Mouse (Mus musculus) hindbrain, embryonic 10.5 days (tissue): ENCODE results near the gene Chpf2. TPM values are rescaled to one million over a fixed set of nuclear protein-coding genes. Genes with fewer than 3 reads are reported as not detected.
"Not testable (repeated sequence)": the region's sequence is repeated elsewhere in the genome, so short reads cannot be mapped to it uniquely, and the experiment has no call there.

Experiments used
- DNase-seq: peaks from one replicate; pipeline ENCODE4 v3.0.0-alpha.2; 2017; ENCODE audit warnings: low spot score
- H3K27ac ChIP-seq: fragments of 300-500 bp; sonication (generic); 2 replicates; pipeline ENCODE4 v1.5.1; 2016; ENCODE audit warnings: mild to moderate bottlenecking, moderate library complexity
- H3K27me3 ChIP-seq: fragments of 300-500 bp; sonication (generic); 2 replicates; pipeline ENCODE4 v1.6.1; 2016; ENCODE audit warnings: mild to moderate bottlenecking; ENCODE audit not compliant: poor library complexity, insufficient read depth, severe bottlenecking
- H3K36me3 ChIP-seq: fragments of 300-500 bp; sonication (generic); 2 replicates; pipeline ENCODE4 v1.6.1; 2016; ENCODE audit warnings: mild to moderate bottlenecking, moderate library complexity
- H3K4me1 ChIP-seq: fragments of 300-500 bp; sonication (generic); replicated peaks from 2 replicates; pipeline ENCODE4 v1.6.1; 2016; ENCODE audit warnings: mild to moderate bottlenecking
- H3K4me3 ChIP-seq: fragments of 300-500 bp; sonication (generic); 2 replicates; pipeline ENCODE4 v1.5.1; 2016; ENCODE audit warnings: mild to moderate bottlenecking, moderate library complexity
- H3K9me3 ChIP-seq: fragments of 300-500 bp; sonication (generic); 2 replicates; pipeline ENCODE4 v1.6.1; 2016; ENCODE audit warnings: mild to moderate bottlenecking, moderate library complexity
- WGBS: fragments of 180-500 bp; shearing (Covaris S2); methylation state at CpG from one replicate; pipeline ENCODE4 v1.1.7; 2016; 5-methylcytosine and 5-hydroxymethylcytosine counted together
- polyA plus RNA-seq: library from polyadenylated mRNA; unstranded; fragments of >200 nt; fragmentation: Nextera tagmentation; extraction: Ambion mirVana; gene quantifications from 2 replicates; pipeline ENCODE4 v1.2.1, GENCODE M21; 2016

Chpf2 gene
- 16.5 and 19.3 TPM in 2 replicates for polyA plus RNA-seq

GRCm38 (mm10) chr5:24586547-24587199 lies at the start of gene Chpf2:
Gene Chpf2, plus strand, starts transcription at chr5:24586741.
- Histone ChIP-seq H3K9me3 (no peaks in the 10 kb centered on the region), H3K27ac (peak within 1 kb of the TSS; percentile 89), H3K27me3 (peaks cover 18% of the 10 kb centered on the region), H3K36me3 (peaks cover 36% of the 10 kb centered on the region), H3K4me1 (peaks cover 45% of the 10 kb centered on the region), H3K4me3 (peak within 1 kb of the TSS; percentile 89)
- DNase-seq: peak; percentile 91
- WGBS: under 1% methylated on average over 43 of the region's 43 CpGs

- Histone ChIP-seq H3K4me3 (no peak overlapping the region), H3K4me1 (peaks cover 35% of the 10 kb centered on the region), H3K27ac (no peak overlapping the region), H3K36me3 (no peaks in the 10 kb centered on the region), H3K27me3 (peaks cover 36% of the 10 kb centered on the region), H3K9me3 (no peaks in the 10 kb centered on the region)
- 69% methylated on average over 16 of the region's 16 CpGs for WGBS
- DNase-seq: no peak
Measured at GRCm38 (mm10) chr5:24537618-24538017, 48.9 kb upstream of the Chpf2 start.

- no peak for DNase-seq
- H3K4me1 ChIP-seq: peaks cover 30% of the 10 kb centered on the region
- 82% methylated on average over 22 of the region's 22 CpGs for WGBS
- H3K27ac ChIP-seq: 0 out of 2 replicates have a peak overlapping the region, but pooled peaks have one; percentile 36
- no peaks in the 10 kb centered on the region for H3K36me3 ChIP-seq
- no peaks in the 10 kb centered on the region for H3K9me3 ChIP-seq
- H3K4me3 ChIP-seq: no peak overlapping the region
- peaks cover 25% of the 10 kb centered on the region; the same call in 1 of the 2 replicates for H3K27me3 ChIP-seq
Measured at GRCm38 (mm10) chr5:24539571-24540296, 46.8 kb upstream of the Chpf2 start.

GRCm38 (mm10) chr5:24540387-24541143 lies 46.0 kb upstream of the Chpf2 start, which contains the start of gene Asb10:
Gene Asb10, minus strand, starts transcription at chr5:24540978.
- Histone ChIP-seq H3K27ac (peak within 1 kb of the TSS; percentile 36; the same call in 1 of the 2 replicates), H3K36me3 (no peaks in the 10 kb centered on the region), H3K9me3 (no peaks in the 10 kb centered on the region), H3K27me3 (peaks cover 25% of the 10 kb centered on the region; the same call in 1 of the 2 replicates), H3K4me1 (peaks cover 30% of the 10 kb centered on the region), H3K4me3 (no peak within 1 kb of the TSS)
- peak; percentile 13 for DNase-seq
- WGBS: 46% methylated on average over 14 of the region's 14 CpGs

- no peak overlapping the region for H3K4me3 ChIP-seq
- no peak for DNase-seq
- no peaks in the 10 kb centered on the region for H3K36me3 ChIP-seq
- peaks cover 30% of the 10 kb centered on the region for H3K4me1 ChIP-seq
- H3K27me3 ChIP-seq: peaks cover 25% of the 10 kb centered on the region; the same call in 1 of the 2 replicates
- H3K9me3 ChIP-seq: no peaks in the 10 kb centered on the region
- H3K27ac ChIP-seq: no peak overlapping the region
- 41% methylated on average over 6 of the region's 6 CpGs for WGBS
Measured at GRCm38 (mm10) chr5:24541144-24541569, 45.4 kb upstream of the Chpf2 start.

GRCm38 (mm10) chr5:24542643-24543042 lies 43.9 kb upstream of the Chpf2 start:
- peaks cover 27% of the 10 kb centered on the region for H3K4me1 ChIP-seq
- 79% methylated on average over 7 of the region's 7 CpGs for WGBS
- H3K27ac ChIP-seq: no peak overlapping the region
- H3K36me3 ChIP-seq: no peaks in the 10 kb centered on the region
- no peak overlapping the region for H3K4me3 ChIP-seq
- no peak for DNase-seq
- peaks cover 18% of the 10 kb centered on the region; the same call in 1 of the 2 replicates for H3K27me3 ChIP-seq
- no peaks in the 10 kb centered on the region for H3K9me3 ChIP-seq

GRCm38 (mm10) chr5:24550598-24551316 lies 35.8 kb upstream of the Chpf2 start:
- peaks cover 34% of the 10 kb centered on the region for H3K27me3 ChIP-seq
- H3K27ac ChIP-seq: peak overlapping the region; percentile 66
- DNase-seq: peak; percentile 32
- H3K36me3 ChIP-seq: no peaks in the 10 kb centered on the region
- peak overlapping the region; percentile 27; the same call in 1 of the 2 replicates for H3K4me3 ChIP-seq
- peaks cover under 1% of the 10 kb centered on the region; the same call in 1 of the 2 replicates for H3K9me3 ChIP-seq
- H3K4me1 ChIP-seq: peaks cover 22% of the 10 kb centered on the region
- 34% methylated on average over 26 of the region's 26 CpGs for WGBS

GRCm38 (mm10) chr5:24551317-24551688 lies 35.2 kb upstream of the Chpf2 start:
- peak overlapping the region; percentile 66 for H3K27ac ChIP-seq
- peak overlapping the region; percentile 27; the same call in 1 of the 2 replicates for H3K4me3 ChIP-seq
- 47% methylated on average over 2 of the region's 2 CpGs for WGBS

GRCm38 (mm10) chr5:24553621-24554244 lies 32.8 kb upstream of the Chpf2 start:
- no peaks in the 10 kb centered on the region for H3K36me3 ChIP-seq
- no peak for DNase-seq
- H3K4me3 ChIP-seq: no peak overlapping the region
- WGBS: 72% methylated on average over 5 of the region's 5 CpGs
- H3K27me3 ChIP-seq: peaks cover 30% of the 10 kb centered on the region
- peaks cover 22% of the 10 kb centered on the region for H3K4me1 ChIP-seq
- no peak overlapping the region for H3K27ac ChIP-seq
- H3K9me3 ChIP-seq: peaks cover 4% of the 10 kb centered on the region; the same call in 1 of the 2 replicates

More at GRCm38 (mm10) chr5:24551317-24551688, 35.2 kb upstream of the Chpf2 start:
- peaks cover 34% of the 10 kb centered on the region for H3K27me3 ChIP-seq
- H3K36me3 ChIP-seq: no peaks in the 10 kb centered on the region
- no peak for DNase-seq
- peaks cover 4% of the 10 kb centered on the region; the same call in 1 of the 2 replicates for H3K9me3 ChIP-seq
- peaks cover 22% of the 10 kb centered on the region for H3K4me1 ChIP-seq

GRCm38 (mm10) chr5:24555335-24555734 lies 31.2 kb upstream of the Chpf2 start:
- not testable (repeated sequence) for H3K36me3 ChIP-seq, DNase-seq, H3K27ac ChIP-seq, H3K9me3 ChIP-seq, H3K4me3 ChIP-seq
- Histone ChIP-seq H3K27me3 (peaks cover 21% of the 10 kb centered on the region; the same call in 1 of the 2 replicates), H3K4me1 (peaks cover 22% of the 10 kb centered on the region)
- 91% methylated on average over 7 of the region's 7 CpGs for WGBS

GRCm38 (mm10) chr5:24556709-24557108 lies 29.8 kb upstream of the Chpf2 start, which contains the start of gene 4931409K22Rik:
Gene 4931409K22Rik, minus strand, starts transcription at chr5:24556809.
- no peak within 1 kb of the TSS for H3K4me3 ChIP-seq
- 73% methylated on average over 2 of the region's 2 CpGs for WGBS
- DNase-seq: no peak
- no peaks in the 10 kb centered on the region for H3K36me3 ChIP-seq
- peaks cover 13% of the 10 kb centered on the region; the same call in 1 of the 2 replicates for H3K27me3 ChIP-seq
- H3K27ac ChIP-seq: no peak within 1 kb of the TSS
- H3K9me3 ChIP-seq: peaks cover 4% of the 10 kb centered on the region; the same call in 1 of the 2 replicates
- peaks cover 9% of the 10 kb centered on the region; the same call in 1 of the 2 replicates for H3K4me1 ChIP-seq
